8 mouse cellular contexts compared by ENCODE assay signal in genomic region chr9:103657183-103657975, GRCm38 (mm10).
DNase-seq lines count a peak whose midpoint lies in the region; ATAC-seq and TF ChIP-seq lines count a peak whose summit lies in the region.

No protein-coding gene starts in this region.

- H3K36me3 ChIP-seq in heart, embryonic 10.5 days = no peaks in the 10 kb centered on the region; the same call in 1 of the 2 replicates
- no peaks in the 10 kb centered on the region for H3K36me3 ChIP-seq in hindbrain, embryonic 11.5 days (ENCODE audit: control insufficient read depth, insufficient read depth, low read length)
- H3K36me3 ChIP-seq in midbrain, embryonic 11.5 days (ENCODE audit: control insufficient read depth, insufficient read depth, low read length) = no peaks in the 10 kb centered on the region

- no peak overlapping the region for H3K4me3 ChIP-seq in heart, embryonic 10.5 days
- H3K4me3 ChIP-seq in hindbrain, embryonic 11.5 days (ENCODE audit: low read depth, low read length) = no peak overlapping the region
- no peak overlapping the region for H3K4me3 ChIP-seq in midbrain, embryonic 11.5 days (ENCODE audit: low read depth, low read length)

- WGBS in heart, embryonic 10.5 days = 50% methylated on average over 13 of the region's 13 CpGs
- WGBS in hindbrain, embryonic 11.5 days = 36% methylated on average over 13 of the region's 13 CpGs
- 46% methylated on average over 13 of the region's 13 CpGs for WGBS in midbrain, embryonic 11.5 days

- peak overlapping the region; percentile 79 for H3K27ac ChIP-seq in heart, embryonic 10.5 days
- 0 out of 2 replicates have a peak overlapping the region, but pooled peaks have one; percentile 27 for H3K27ac ChIP-seq in hindbrain, embryonic 11.5 days (ENCODE audit: low read depth, low read length)
- no peak overlapping the region for H3K27ac ChIP-seq in midbrain, embryonic 11.5 days (ENCODE audit: low read depth, low read length)

- no peaks in the 10 kb centered on the region for H3K9me3 ChIP-seq in heart, embryonic 10.5 days
- H3K9me3 ChIP-seq in hindbrain, embryonic 11.5 days (ENCODE audit: control insufficient read depth, low read length) = no peaks in the 10 kb centered on the region
- H3K9me3 ChIP-seq in midbrain, embryonic 11.5 days (ENCODE audit: control insufficient read depth, low read length) = no peaks in the 10 kb centered on the region

- peak; percentile 61 for ATAC-seq in hindbrain, embryonic 11.5 days (ENCODE audit: low FRiP score)
- peak; percentile 52 for ATAC-seq in midbrain, embryonic 11.5 days (ENCODE audit: low FRiP score)
- ATAC-seq in megakaryocyte-erythroid progenitor cell, adult 5-6 weeks (replicated peaks; ENCODE audit: low FRiP score, low TSS enrichment, poor library complexity, severe bottlenecking) = no peak

- H3K4me1 ChIP-seq in heart, embryonic 10.5 days = peaks cover 76% of the 10 kb centered on the region
- peaks cover 13% of the 10 kb centered on the region for H3K4me1 ChIP-seq in hindbrain, embryonic 11.5 days (replicated peaks; ENCODE audit: control insufficient read depth, insufficient read depth, low read length)
- peaks cover 18% of the 10 kb centered on the region for H3K4me1 ChIP-seq in midbrain, embryonic 11.5 days (ENCODE audit: control insufficient read depth, insufficient read depth, low read length)

- no peaks in the 10 kb centered on the region for H3K27me3 ChIP-seq in heart, embryonic 10.5 days (ENCODE audit: insufficient read depth, poor library complexity, severe bottlenecking)
- H3K27me3 ChIP-seq in hindbrain, embryonic 11.5 days (ENCODE audit: control insufficient read depth, insufficient read depth, low read length) = no peaks in the 10 kb centered on the region
- H3K27me3 ChIP-seq in midbrain, embryonic 11.5 days (ENCODE audit: control insufficient read depth, insufficient read depth, low read length) = no peaks in the 10 kb centered on the region; the same call in 1 of the 2 replicates

- no peak for DNase-seq in heart, embryonic 10.5 days (ENCODE audit: low spot score)
- DNase-seq in heart, adult 18-20 months = no peak
- peak; percentile 83 for DNase-seq in brain, embryonic 14.5 days (ENCODE audit: low read depth)
- peak; percentile 40 for DNase-seq in hindbrain, embryonic 11.5 days (ENCODE audit: low spot score)
- DNase-seq in midbrain, embryonic 11.5 days (ENCODE audit: low spot score, missing footprints) = no peak
- no peak for DNase-seq in urinary bladder, postnatal 36 days (ENCODE audit: low spot score in 2 of 2)
- DNase-seq in thymus, postnatal 25 days = no peak

- H3K4me2 ChIP-seq in hindbrain, embryonic 11.5 days (replicated peaks; ENCODE audit: low read depth, low read length) = no peak overlapping the region
- no peak overlapping the region for H3K4me2 ChIP-seq in midbrain, embryonic 11.5 days

- TF ChIP-seq CTCF in brain, embryonic 14.5 days (IDR thresholded peaks at IDR 0.05; ENCODE audit: borderline replicate concordance, extremely low read depth, insufficient read depth, insufficient read length) = no peak

- no peak overlapping the region for H3K9ac ChIP-seq in hindbrain, embryonic 11.5 days (ENCODE audit: low read depth, low read length)
- H3K9ac ChIP-seq in midbrain, embryonic 11.5 days (ENCODE audit: low read length) = no peak overlapping the region

- no peak for TF ChIP-seq POLR2A in brain, embryonic 14.5 days (IDR thresholded peaks at IDR 0.05; ENCODE audit: borderline replicate concordance, extremely low read depth, insufficient read depth, insufficient read length, poor library complexity, severe bottlenecking)

Comparison
In these comparisons a context has a peak if more than half of its experiments do, and no peak if none do; other contexts are left out.
1. DNase-seq: peak in brain, embryonic 14.5 days (single experiment) and hindbrain, embryonic 11.5 days (single experiment); none in heart, embryonic 10.5 days (single experiment), heart, adult 18-20 months (0 of 2), midbrain, embryonic 11.5 days (single experiment), urinary bladder, postnatal 36 days (0 of 2) and thymus, postnatal 25 days (single experiment).